Mouse (Mus musculus) heart, postnatal 0 days (tissue): Measurements from ENCODE around the gene Fam20b.

Experiments used
- CTCF ChIP-seq: IDR thresholded peaks from 2 replicates; pipeline ENCODE4 v1.5.1; 2016; ENCODE audit warnings: antibody characterized with exemption, control low read depth, low read depth
- EP300 ChIP-seq: IDR thresholded peaks from 2 replicates; pipeline ENCODE4 v1.6.1; 2016; ENCODE audit warnings: antibody characterized with exemption, low read depth

DNA sequence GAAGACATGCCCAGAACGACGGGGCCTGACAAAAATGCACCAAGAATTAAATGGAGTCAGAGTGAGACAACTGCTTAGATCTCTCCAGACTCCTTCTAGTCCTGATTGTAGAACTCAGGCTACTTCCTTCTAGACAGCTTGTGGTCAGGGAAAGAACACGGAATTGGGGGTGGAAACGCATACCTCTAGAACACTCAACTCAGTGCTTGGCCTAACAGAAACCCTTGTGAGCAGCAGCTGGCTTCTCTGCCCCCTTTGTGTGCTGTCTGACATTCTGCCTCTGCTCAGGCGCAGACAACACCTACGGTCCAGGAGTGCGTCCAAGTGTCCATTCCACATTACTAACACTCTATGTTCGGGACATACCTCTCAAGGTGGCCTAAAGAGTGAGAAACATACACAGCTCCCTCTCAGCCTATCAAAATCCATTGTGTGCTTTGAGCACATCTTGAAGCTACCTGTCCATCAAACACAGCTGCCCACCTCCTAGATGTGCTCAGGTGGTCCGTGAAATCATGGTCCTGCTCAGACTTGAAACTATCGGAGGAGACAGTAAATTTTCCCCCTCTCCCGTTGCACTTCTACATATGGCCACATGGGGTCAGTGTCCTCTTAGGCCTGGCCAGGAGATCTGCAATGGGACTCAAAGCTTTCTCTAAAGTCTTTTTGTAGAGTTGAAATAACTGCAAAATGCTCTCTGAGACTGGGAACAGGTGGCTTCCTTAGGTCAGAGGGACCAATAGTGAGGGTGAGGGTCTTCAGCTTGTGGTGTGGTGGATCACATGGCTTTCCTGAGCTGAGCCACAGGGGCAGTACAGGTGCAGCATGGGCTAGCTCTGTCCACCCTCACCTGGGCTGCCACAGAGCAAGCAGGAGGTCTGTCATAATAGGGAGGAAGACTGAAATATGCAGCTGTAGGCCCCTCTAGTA is 22.9 kb upstream of the Fam20b start:
- TF ChIP-seq CTCF = peak; percentile 98
- no peak for TF ChIP-seq EP300
